Mouse (Mus musculus) myocyte (in vitro differentiated cells): ENCODE results near the gene Zhx3.

ENCODE experiments used
- CEBPB ChIP-seq: IDR thresholded peaks from 2 replicates; pipeline ENCODE4 v1.6.1; 2011; ENCODE audit warnings: mild to moderate bottlenecking, moderate library complexity; ENCODE audit not compliant: poor library complexity, insufficient read depth, severe bottlenecking
- MYOD1 ChIP-seq, 3 experiments: IDR thresholded peaks; one replicate each; pipeline ENCODE4 v1.6.1; 2011; ENCODE audit warnings: control low read depth in 2 of 3, low read depth in 2 of 3, mild to moderate bottlenecking in 2 of 3, moderate library complexity in 1 of 3; ENCODE audit not compliant: insufficient read length in 2 of 3, control insufficient read depth in 1 of 3
- POLR2A ChIP-seq: IDR thresholded peaks from one replicate; pipeline ENCODE4 v1.6.1; 2011; ENCODE audit warnings: low read depth, mild to moderate bottlenecking, control low read depth, moderate library complexity; ENCODE audit not compliant: insufficient read length
- REST ChIP-seq: IDR thresholded peaks from one replicate; pipeline ENCODE4 v1.6.1; 2011; ENCODE audit warnings: mild to moderate bottlenecking, control low read depth, moderate library complexity; ENCODE audit not compliant: insufficient read depth, insufficient read length

GRCm38 (mm10) chr2:160701603-160702002, 171.2 kb downstream of the Zhx3 start:
- TF ChIP-seq POLR2A (no peak), MYOD1 (IDR thresholded peaks at IDR 0.05; ENCODE audit: control insufficient read depth in 1 of 3, insufficient read length in 2 of 3, low read depth in 2 of 3) (no peak), CEBPB (no peak), REST (no peak)
